Mouse (Mus musculus): ENCODE results near the gene Srrm4.

GRCm38 (mm10) chr5:116523079-116523478 lies 68.5 kb downstream of the Srrm4 start:
- TF ChIP-seq CTCF (conservative IDR thresholded peaks at IDR 0.05; ENCODE audit: low read length) (no peak), NANOG (IDR thresholded peaks at IDR 0.05; ENCODE audit: borderline replicate concordance, low read length) (no peak), POU5F1 (IDR thresholded peaks at IDR 0.05; ENCODE audit: borderline replicate concordance, low read length) (no peak)

All from E14TG2a.4 (cell line).